Mouse (Mus musculus): ENCODE data around the gene Krt15. TPM values are rescaled to one million over a fixed set of nuclear protein-coding genes. Genes with fewer than 3 reads are reported as not detected.

Gene Krt15
- polyA plus RNA-seq, 1 experiment from 2014 or later, result 8.0 TPM

GRCm38 (mm10) chr11:100148615-100149330 is 13.0 kb upstream of the Krt15 start, which contains the start of gene Krt19:
Gene Krt19, minus strand, starts transcription at chr11:100148665.
- WGBS, result 39% methylated on average over 9 of the region's 9 CpGs
- ATAC-seq (ENCODE audit: low FRiP score, low read depth), result no peak
- H3K4me1 ChIP-seq, result peaks cover 9% of the 10 kb centered on the region
- H3K4me3 ChIP-seq, result no peak within 1 kb of the TSS
- peaks cover 32% of the 10 kb centered on the region for H3K27me3 ChIP-seq (replicated peaks)
- no peaks in the 10 kb centered on the region for H3K36me3 ChIP-seq
- H3K4me2 ChIP-seq (replicated peaks), result no peak within 1 kb of the TSS
- H3K27ac ChIP-seq, result no peak within 1 kb of the TSS
- no peak within 1 kb of the TSS for H3K9ac ChIP-seq
- no peaks in the 10 kb centered on the region for H3K9me3 ChIP-seq

- Histone ChIP-seq H3K4me2 (replicated peaks) (no peak overlapping the region), H3K9ac (no peak overlapping the region), H3K27ac (no peak overlapping the region), H3K4me1 (peaks cover 9% of the 10 kb centered on the region), H3K27me3 (replicated peaks) (peaks cover 33% of the 10 kb centered on the region), H3K9me3 (no peaks in the 10 kb centered on the region), H3K4me3 (no peak overlapping the region), H3K36me3 (no peaks in the 10 kb centered on the region)
- ATAC-seq (ENCODE audit: low FRiP score, low read depth), result no peak
- 57% methylated on average over 5 of the region's 5 CpGs for WGBS
These were observed 12.0 kb upstream of the Krt15 start for GRCm38 (mm10) chr11:100147566-100148353.

GRCm38 (mm10) chr11:100145858-100146560 is 10.3 kb upstream of the Krt15 start:
- WGBS, result 4% methylated on average over 13 of the region's 13 CpGs
- Histone ChIP-seq H3K27ac (no peak overlapping the region), H3K9me3 (no peaks in the 10 kb centered on the region), H3K4me2 (replicated peaks) (peak overlapping the region; percentile 48), H3K4me1 (peaks cover 9% of the 10 kb centered on the region), H3K9ac (no peak overlapping the region), H3K36me3 (no peaks in the 10 kb centered on the region), H3K4me3 (no peak overlapping the region), H3K27me3 (replicated peaks) (peaks cover 33% of the 10 kb centered on the region)
- no peak for ATAC-seq (ENCODE audit: low FRiP score, low read depth)

- Histone ChIP-seq H3K36me3 (no peaks in the 10 kb centered on the region), H3K27ac (no peak overlapping the region), H3K4me3 (0 out of 2 replicates have a peak overlapping the region, but pooled peaks have one; percentile 13), H3K27me3 (replicated peaks) (peaks cover 33% of the 10 kb centered on the region), H3K9me3 (no peaks in the 10 kb centered on the region), H3K4me1 (peaks cover 9% of the 10 kb centered on the region), H3K4me2 (replicated peaks) (peak overlapping the region; percentile 48), H3K9ac (no peak overlapping the region)
- ATAC-seq (ENCODE audit: low FRiP score, low read depth), result no peak
- WGBS, result under 1% methylated on average over 20 of the region's 20 CpGs
These were observed 9.4 kb upstream of the Krt15 start for GRCm38 (mm10) chr11:100145104-100145503.

GRCm38 (mm10) chr11:100140966-100141365 is 5.2 kb upstream of the Krt15 start:
- no peak overlapping the region for H3K27ac ChIP-seq
- H3K4me2 ChIP-seq (replicated peaks), result no peak overlapping the region
- H3K4me1 ChIP-seq, result peaks cover 21% of the 10 kb centered on the region
- no peaks in the 10 kb centered on the region for H3K36me3 ChIP-seq
- H3K9ac ChIP-seq, result no peak overlapping the region
- H3K4me3 ChIP-seq, result no peak overlapping the region
- 87% methylated on average over 21 of the region's 21 CpGs for WGBS
- no peaks in the 10 kb centered on the region for H3K9me3 ChIP-seq
- H3K27me3 ChIP-seq (replicated peaks), result peaks cover 27% of the 10 kb centered on the region
- ATAC-seq (ENCODE audit: low FRiP score, low read depth), result no peak

- peaks cover 11% of the 10 kb centered on the region; the same call in 1 of the 2 replicates for H3K4me1 ChIP-seq
- H3K9ac ChIP-seq, result no peak overlapping the region
- H3K27me3 ChIP-seq (replicated peaks), result peaks cover 11% of the 10 kb centered on the region
- no peak overlapping the region for H3K4me2 ChIP-seq (replicated peaks)
- H3K9me3 ChIP-seq, result no peaks in the 10 kb centered on the region
- ATAC-seq (ENCODE audit: low FRiP score, low read depth), result no peak
- H3K36me3 ChIP-seq, result no peaks in the 10 kb centered on the region
- no peak overlapping the region for H3K4me3 ChIP-seq
- no peak overlapping the region for H3K27ac ChIP-seq
- 78% methylated on average over 2 of the region's 2 CpGs for WGBS
These were observed 3.7 kb upstream of the Krt15 start for GRCm38 (mm10) chr11:100139391-100139790.

- no peaks in the 10 kb centered on the region for H3K9me3 ChIP-seq
- ATAC-seq (ENCODE audit: low FRiP score, low read depth), result no peak
- no peak overlapping the region for H3K4me3 ChIP-seq
- no peak overlapping the region for H3K27ac ChIP-seq
- H3K4me1 ChIP-seq, result peaks cover 11% of the 10 kb centered on the region; the same call in 1 of the 2 replicates
- H3K27me3 ChIP-seq (replicated peaks), result peaks cover 5% of the 10 kb centered on the region; the same call in 1 of the 2 replicates
- H3K36me3 ChIP-seq, result no peaks in the 10 kb centered on the region
- no peak overlapping the region for H3K9ac ChIP-seq
- H3K4me2 ChIP-seq (replicated peaks), result no peak overlapping the region
- 44% methylated on average over 7 of the region's 7 CpGs for WGBS
These were observed 3.1 kb upstream of the Krt15 start for GRCm38 (mm10) chr11:100138809-100139208.

- ATAC-seq (ENCODE audit: low FRiP score, low read depth), result no peak; the same call in 1 of the 2 replicates
- H3K27me3 ChIP-seq (replicated peaks), result 0 out of 2 replicates have a peak, but pooled peaks cover 4% of the 10 kb centered on the region
- 0 out of 2 replicates have a peak overlapping the region, but pooled peaks have one; percentile 2 for H3K4me2 ChIP-seq (replicated peaks)
- no peak overlapping the region for H3K4me3 ChIP-seq
- WGBS, result 29% methylated on average over 5 of the region's 5 CpGs
- no peaks in the 10 kb centered on the region for H3K36me3 ChIP-seq
- no peak overlapping the region for H3K9ac ChIP-seq
- no peaks in the 10 kb centered on the region for H3K9me3 ChIP-seq
- peaks cover 11% of the 10 kb centered on the region; the same call in 1 of the 2 replicates for H3K4me1 ChIP-seq
- no peak overlapping the region for H3K27ac ChIP-seq
These were observed 2.0 kb upstream of the Krt15 start for GRCm38 (mm10) chr11:100137693-100138092.

- peaks cover 11% of the 10 kb centered on the region; the same call in 1 of the 2 replicates for H3K4me1 ChIP-seq
- H3K4me3 ChIP-seq, result no peak overlapping the region
- H3K27ac ChIP-seq, result no peak overlapping the region
- no peak overlapping the region for H3K9ac ChIP-seq
- H3K4me2 ChIP-seq (replicated peaks), result no peak overlapping the region
- ATAC-seq (ENCODE audit: low FRiP score, low read depth), result no peak
- H3K27me3 ChIP-seq (replicated peaks), result 0 out of 2 replicates have a peak, but pooled peaks cover 6% of the 10 kb centered on the region
- no peaks in the 10 kb centered on the region for H3K36me3 ChIP-seq
- no peaks in the 10 kb centered on the region for H3K9me3 ChIP-seq
- 42% methylated on average over 5 of the region's 5 CpGs for WGBS
These were observed 831 bp upstream of the Krt15 start for GRCm38 (mm10) chr11:100136559-100136958.

- Histone ChIP-seq H3K9ac (no peak overlapping the region), H3K4me2 (replicated peaks) (no peak overlapping the region), H3K36me3 (no peaks in the 10 kb centered on the region), H3K9me3 (no peaks in the 10 kb centered on the region), H3K27ac (no peak overlapping the region), H3K4me1 (no peaks in the 10 kb centered on the region), H3K4me3 (no peak overlapping the region), H3K27me3 (replicated peaks) (no peaks in the 10 kb centered on the region)
- ATAC-seq (ENCODE audit: low FRiP score, low read depth), result no peak
- WGBS, result 85% methylated on average over 7 of the region's 7 CpGs
These were observed 10.8 kb downstream of the Krt15 start for GRCm38 (mm10) chr11:100124901-100125300.

- Histone ChIP-seq H3K4me2 (replicated peaks) (no peak within 1 kb of the TSS), H3K36me3 (no peaks in the 10 kb centered on the region), H3K4me1 (no peaks in the 10 kb centered on the region), H3K4me3 (no peak within 1 kb of the TSS), H3K27me3 (replicated peaks) (no peaks in the 10 kb centered on the region), H3K27ac (no peak within 1 kb of the TSS), H3K9ac (no peak within 1 kb of the TSS), H3K9me3 (no peaks in the 10 kb centered on the region)
- 76% methylated on average over 3 of the region's 3 CpGs for WGBS
- no peak for ATAC-seq (ENCODE audit: low FRiP score, low read depth)
These were observed 14.3 kb downstream of the Krt15 start, which contains the start of gene Krt13 for GRCm38 (mm10) chr11:100121466-100121865. Gene Krt13, minus strand, starts transcription at chr11:100121566.

- no peak overlapping the region for H3K4me3 ChIP-seq
- H3K4me1 ChIP-seq, result no peaks in the 10 kb centered on the region
- H3K4me2 ChIP-seq (replicated peaks), result no peak overlapping the region
- no peak overlapping the region for H3K9ac ChIP-seq
- no peak overlapping the region for H3K27ac ChIP-seq
- H3K36me3 ChIP-seq, result no peaks in the 10 kb centered on the region
- ATAC-seq (ENCODE audit: low FRiP score, low read depth), result no peak
- H3K27me3 ChIP-seq (replicated peaks), result no peaks in the 10 kb centered on the region
- 94% methylated on average over 5 of the region's 5 CpGs for WGBS
- H3K9me3 ChIP-seq, result no peaks in the 10 kb centered on the region
These were observed 15.4 kb downstream of the Krt15 start for GRCm38 (mm10) chr11:100120331-100120730.

All from neural tube, embryonic 12.5 days (tissue).